ENCODE assay signal across 22 mouse cellular contexts in genomic region chr3:52774734-52775133, GRCm38 (mm10).
DNase-seq lines count a peak whose midpoint lies in the region; ATAC-seq and TF ChIP-seq lines count a peak whose summit lies in the region.
"Had no signal": no experiment of that assay in that cellular context is flagged by ENCODE, and none has a peak within 500 bp of the region (broad histone marks: within the 10 kb centered on the region; RNA-seq: fewer than 3 reads in every experiment).

No protein-coding gene starts in this region.

- no peak for TF ChIP-seq CTCF in layer of hippocampus, adult 2 months (conservative IDR thresholded peaks at IDR 0.05)

- H3K27ac ChIP-seq in layer of hippocampus, adult 2 months = peak overlapping the region; percentile 74; the same call in 1 of the 2 replicates
- H3K27ac ChIP-seq in midbrain, embryonic 11.5 days (ENCODE audit: low read depth, low read length) = no peak overlapping the region
- no peak overlapping the region for H3K27ac ChIP-seq in midbrain, embryonic 15.5 days
- H3K27ac ChIP-seq: embryonic facial prominence, embryonic 10.5 days; embryonic facial prominence, embryonic 12.5 days; forebrain, embryonic 13.5 days; forebrain, embryonic 15.5 days had no signal

- H3K4me2 ChIP-seq in midbrain, embryonic 11.5 days = no peak overlapping the region
- no peak overlapping the region for H3K4me2 ChIP-seq in midbrain, embryonic 15.5 days
- H3K4me2 ChIP-seq: embryonic facial prominence, embryonic 12.5 days; forebrain, embryonic 13.5 days; forebrain, embryonic 15.5 days had no signal

- WGBS in midbrain, embryonic 11.5 days = 90% methylated on average over 6 of the region's 6 CpGs
- WGBS in midbrain, embryonic 15.5 days = 75% methylated on average over 6 of the region's 6 CpGs

- ATAC-seq in frontal cortex, adult (ENCODE audit: low TSS enrichment) = peak; percentile 72
- ATAC-seq in midbrain, embryonic 11.5 days (ENCODE audit: low FRiP score) = no peak
- no peak for ATAC-seq in midbrain, embryonic 15.5 days (replicated peaks)
- ATAC-seq: activated CD4-positive, CD25-positive, alpha-beta regulatory T cell, adult 4 months; forebrain, embryonic 13.5 days; forebrain, embryonic 15.5 days; forebrain, postnatal 0 days; Patski had no signal

- H3K36me3 ChIP-seq in midbrain, embryonic 11.5 days (ENCODE audit: control insufficient read depth, insufficient read depth, low read length) = no peaks in the 10 kb centered on the region
- H3K36me3 ChIP-seq in midbrain, embryonic 15.5 days (replicated peaks) = no peaks in the 10 kb centered on the region
- H3K36me3 ChIP-seq: embryonic facial prominence, embryonic 10.5 days; embryonic facial prominence, embryonic 12.5 days; forebrain, embryonic 15.5 days had no signal

- DNase-seq in frontal cortex, postnatal 10 days (ENCODE audit: low spot score in 2 of 2) = no peak
- no peak for DNase-seq in layer of hippocampus, adult 2 months (ENCODE audit: low spot score in 2 of 2)
- DNase-seq in layer of hippocampus, adult 9-11 months = no peak
- DNase-seq in midbrain, embryonic 11.5 days (ENCODE audit: low spot score, missing footprints) = peak; percentile 12
- DNase-seq in Muller cell, postnatal 12 days (ENCODE audit: inconsistent ontology term) = peak; percentile 14
- no peak for DNase-seq in B cell, adult 2 months
- DNase-seq: adrenal gland, adult 8-10 months; adrenal gland, postnatal 14 days; cerebellum, adult 11-12 months; cerebellum, adult 2 months; cerebellum, adult 9-10 months; cerebellum, postnatal 10 days; cerebellum, postnatal 25 days; forebrain, postnatal 0 days had no signal

- H3K9me3 ChIP-seq in midbrain, embryonic 11.5 days (ENCODE audit: control insufficient read depth, low read length) = no peaks in the 10 kb centered on the region
- H3K9me3 ChIP-seq in midbrain, embryonic 15.5 days = no peaks in the 10 kb centered on the region
- H3K9me3 ChIP-seq: embryonic facial prominence, embryonic 10.5 days; embryonic facial prominence, embryonic 12.5 days; forebrain, embryonic 13.5 days; forebrain, embryonic 15.5 days had no signal

- H3K9ac ChIP-seq in midbrain, embryonic 11.5 days (ENCODE audit: low read length) = no peak overlapping the region
- H3K9ac ChIP-seq in midbrain, embryonic 15.5 days = no peak overlapping the region
- H3K9ac ChIP-seq: embryonic facial prominence, embryonic 12.5 days; forebrain, embryonic 13.5 days; forebrain, embryonic 15.5 days; forebrain, postnatal 0 days had no signal

- no peak overlapping the region for H3K4me3 ChIP-seq in layer of hippocampus, adult 2 months
- no peak overlapping the region for H3K4me3 ChIP-seq in midbrain, embryonic 11.5 days (ENCODE audit: low read depth, low read length)
- H3K4me3 ChIP-seq in midbrain, embryonic 15.5 days = no peak overlapping the region
- H3K4me3 ChIP-seq: embryonic facial prominence, embryonic 10.5 days; embryonic facial prominence, embryonic 12.5 days; forebrain, embryonic 13.5 days; forebrain, embryonic 15.5 days had no signal

- no peaks in the 10 kb centered on the region for H3K4me1 ChIP-seq in midbrain, embryonic 11.5 days (ENCODE audit: control insufficient read depth, insufficient read depth, low read length)
- no peaks in the 10 kb centered on the region for H3K4me1 ChIP-seq in midbrain, embryonic 15.5 days
- H3K4me1 ChIP-seq: embryonic facial prominence, embryonic 10.5 days; embryonic facial prominence, embryonic 12.5 days; forebrain, embryonic 13.5 days had no signal

- H3K27me3 ChIP-seq in midbrain, embryonic 11.5 days (ENCODE audit: control insufficient read depth, insufficient read depth, low read length) = no peaks in the 10 kb centered on the region
- H3K27me3 ChIP-seq in midbrain, embryonic 15.5 days (replicated peaks) = no peaks in the 10 kb centered on the region
- H3K27me3 ChIP-seq: embryonic facial prominence, embryonic 12.5 days; forebrain, embryonic 13.5 days; forebrain, embryonic 15.5 days had no signal

Comparison
In these comparisons a context has a peak if more than half of its experiments do, and no peak if none do; other contexts are left out.
1. DNase-seq: peak in midbrain, embryonic 11.5 days (single experiment) and Muller cell, postnatal 12 days (single experiment); none in frontal cortex, postnatal 10 days (0 of 2), layer of hippocampus, adult 2 months (0 of 2), layer of hippocampus, adult 9-11 months (single experiment) and B cell, adult 2 months (0 of 2).